Mouse (Mus musculus) duodenum, adult 2 months (tissue): ENCODE measurements around the gene Wnt9a. TPM values are rescaled to one million over a fixed set of nuclear protein-coding genes. Genes with fewer than 3 reads are reported as not detected.

Experiments used
- polyA plus RNA-seq: library from polyadenylated mRNA; depleted of rRNA; stranded (reverse); fragments of >200 nt; gene quantifications from 2 replicates; pipeline ENCODE4 v1.2.3, GENCODE M21; 2012; ENCODE audit warnings: low replicate concordance; rRNA removed

Gene Wnt9a
- polyA plus RNA-seq, result 1.3 and 1.6 TPM in 2 replicates

GRCm38 (mm10) chr11:59306461-59307421 lies at the start of gene Wnt9a:
Gene Wnt9a (plus strand): TSS chr11:59306928.

DNA sequence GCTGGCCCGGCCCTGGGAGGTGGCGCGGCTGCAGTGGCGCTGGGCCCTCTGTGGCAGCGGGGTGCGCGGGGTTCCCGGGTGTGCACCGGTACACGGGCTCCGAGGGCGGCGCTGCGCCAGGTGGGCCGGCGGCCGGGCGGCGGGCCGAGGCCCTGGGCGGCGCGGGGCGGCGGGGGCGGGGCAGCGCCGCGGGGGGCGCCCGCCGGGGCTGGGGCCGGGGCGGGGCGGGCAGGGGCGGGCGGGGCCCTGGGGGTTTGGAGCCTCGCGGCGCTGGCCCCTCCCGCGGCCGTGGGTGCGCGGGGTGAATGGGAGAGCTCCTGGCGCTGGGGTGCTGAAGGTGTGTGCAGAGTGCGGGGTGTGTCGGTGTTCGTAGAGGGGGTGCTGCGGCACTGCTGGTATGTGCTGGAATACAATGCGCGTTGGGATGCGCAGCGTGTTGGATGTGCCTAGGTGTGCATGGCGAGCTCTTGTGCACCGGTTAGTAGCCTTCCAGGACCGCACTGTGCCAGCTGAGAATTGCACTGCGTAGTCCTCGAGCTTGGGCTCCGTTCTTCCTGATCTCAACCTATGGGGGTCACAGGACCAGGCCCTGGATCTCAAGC lies 15.9 kb upstream of the Wnt9a start, which contains the start of gene Wnt3a:
TSS of gene Wnt3a (minus strand) at position 51 of the 602 bp plus-strand sequence.

GRCm38 (mm10) chr11:59375475-59375874 lies 68.7 kb downstream of the Wnt9a start, which contains the start of gene Prss38:
Gene Prss38 (minus strand): TSS chr11:59375657.

Other genes with a start within 250 kb of the Wnt9a start
- gene Obscn, start 170.5 kb upstream of the Wnt9a start, polyA plus RNA-seq, result 0.83 and 1.4 TPM in 2 replicates
- gene Iba57, start 143.2 kb upstream of the Wnt9a start, polyA plus RNA-seq, result 8.6 and 9.0 TPM in 2 replicates
- gene Gjc2, start 123.7 kb upstream of the Wnt9a start, polyA plus RNA-seq, result 6.8 and 8.6 TPM in 2 replicates
- 176 and 182 TPM in 2 replicates for gene Guk1, start 114.7 kb upstream of the Wnt9a start, polyA plus RNA-seq
- 47.1 and 64.4 TPM in 2 replicates for gene Mrpl55, start 104.4 kb upstream of the Wnt9a start, polyA plus RNA-seq
- 9.3 and 15.0 TPM in 2 replicates for gene 2310033P09Rik, start 98.6 kb upstream of the Wnt9a start, polyA plus RNA-seq
- 533 and 842 TPM in 2 replicates for gene Arf1, start 78.7 kb upstream of the Wnt9a start, polyA plus RNA-seq
- gene Wnt3a, start 16.2 kb upstream of the Wnt9a start, polyA plus RNA-seq, result not detected in 2 replicates
- gene Prss38, start 68.7 kb downstream of the Wnt9a start, polyA plus RNA-seq, result not detected in 2 replicates
- gene Jmjd4, start 143.1 kb downstream of the Wnt9a start, polyA plus RNA-seq, result 1.6 and 2.4 TPM in 2 replicates
- gene Snap47, start 144.3 kb downstream of the Wnt9a start, polyA plus RNA-seq, result 11.9 and 12.5 TPM in 2 replicates
- 0.04 TPM in 1 of 2 replicates, not detected in the other for gene Zfp867, start 165.5 kb downstream of the Wnt9a start, polyA plus RNA-seq
- gene Zkscan17, start 219.8 kb downstream of the Wnt9a start, polyA plus RNA-seq, result 3.0 and 5.9 TPM in 2 replicates
- gene Nlrp3, start 234.6 kb downstream of the Wnt9a start, polyA plus RNA-seq, result 0.06 and 0.09 TPM in 2 replicates